16 mouse cellular contexts compared by ENCODE assay signal in the genomic region with DNA sequence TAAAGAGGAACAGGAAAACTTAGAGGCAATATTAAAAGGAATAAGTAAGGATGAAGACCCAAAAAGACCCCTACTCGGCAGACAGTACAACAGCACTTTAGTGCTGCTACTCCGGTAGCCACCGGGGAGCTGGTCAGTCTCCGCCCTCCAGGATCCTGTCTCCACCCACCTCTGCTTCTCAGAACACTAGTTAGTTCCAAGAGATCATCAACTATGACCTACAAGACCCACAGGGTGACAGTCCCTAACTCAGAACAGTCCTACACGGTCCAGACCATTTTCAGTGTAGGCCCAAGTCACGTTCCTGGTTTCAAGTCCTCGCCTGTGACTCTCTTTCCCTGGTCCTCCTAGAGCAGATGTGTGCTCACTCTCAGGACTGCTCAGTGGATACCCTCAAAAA.
"Had no signal": no experiment of that assay in that cellular context is flagged by ENCODE, and none has a peak within 500 bp of the region (broad histone marks: within the 10 kb centered on the region; RNA-seq: fewer than 3 reads in every experiment).

No protein-coding gene starts in this region.

- H3K4me3 ChIP-seq: left cerebral cortex, adult 2 months; limb, embryonic 13.5 days; liver, embryonic 15.5 days; midbrain, embryonic 12.5 days; neural tube, embryonic 13.5 days had no signal

- DNase-seq: kidney, adult 11 months; kidney, adult 9 months; kidney, postnatal 10 days; lung, embryonic 14.5 days; lung, postnatal 14 days; retina, postnatal 1 day; right cerebral cortex, postnatal 4 days; spleen, adult 18-20 months; thymus, adult 18-20 months; thymus, postnatal 14 days had no signal

- H3K4me2 ChIP-seq: limb, embryonic 13.5 days; liver, embryonic 15.5 days; lung, embryonic 14.5 days; midbrain, embryonic 12.5 days; neural tube, embryonic 13.5 days had no signal

- H3K27ac ChIP-seq: left cerebral cortex, adult 2 months; limb, embryonic 13.5 days; liver, embryonic 15.5 days; midbrain, embryonic 12.5 days; neural tube, embryonic 13.5 days had no signal

- ATAC-seq: midbrain, embryonic 16.5 days had no signal

- H3K9ac ChIP-seq: limb, embryonic 13.5 days; liver, embryonic 15.5 days; lung, embryonic 14.5 days; midbrain, embryonic 12.5 days; neural tube, embryonic 13.5 days had no signal

- H3K27me3 ChIP-seq: limb, embryonic 13.5 days; liver, embryonic 15.5 days; midbrain, embryonic 12.5 days; neural tube, embryonic 13.5 days had no signal

- H3K9me3 ChIP-seq: limb, embryonic 13.5 days; liver, embryonic 15.5 days; midbrain, embryonic 12.5 days had no signal
